Mouse (Mus musculus) kidney, adult 9 months (tissue): Measurements from ENCODE around the gene Serpina3b.
A peak's percentile ranks its signal among the peaks of the same experiment; 100 is the strongest.
"Not testable (repeated sequence)": the region's sequence is repeated elsewhere in the genome, so short reads cannot be mapped to it uniquely, and the experiment has no call there.

Source experiments
- DNase-seq: peaks from one replicate; pipeline ENCODE4 v3.0.0; 2022

Serpina3b gene

GRCm38 (mm10) chr12:104127696-104128095 is at the start of gene Serpina3b:
Gene Serpina3b, plus strand, starts transcription at chr12:104127996.
- no peak for DNase-seq

GRCm38 (mm10) chr12:104090119-104090518 is 37.7 kb upstream of the Serpina3b start:
- no peak for DNase-seq

GRCm38 (mm10) chr12:104091303-104091702 is 36.5 kb upstream of the Serpina3b start:
- no peak for DNase-seq

- DNase-seq = no peak
Observed at GRCm38 (mm10) chr12:104100768-104101167, 27.0 kb upstream of the Serpina3b start, which contains the start of gene Serpina5. Gene Serpina5, plus strand, starts transcription at chr12:104101113.

GRCm38 (mm10) chr12:104105847-104106246 is 21.9 kb upstream of the Serpina3b start:
- DNase-seq = no peak

GRCm38 (mm10) chr12:104106919-104107318 is 20.9 kb upstream of the Serpina3b start:
- DNase-seq = no peak

- peak; percentile 79 for DNase-seq
Observed at GRCm38 (mm10) chr12:104108507-104108906, 19.3 kb upstream of the Serpina3b start.

GRCm38 (mm10) chr12:104112333-104112732 is 15.5 kb upstream of the Serpina3b start, which contains the start of gene Serpina3a:
Gene Serpina3a, plus strand, starts transcription at chr12:104112724.
- DNase-seq = not testable (repeated sequence)

GRCm38 (mm10) chr12:104114921-104115579 is 12.7 kb upstream of the Serpina3b start:
- DNase-seq = no peak

GRCm38 (mm10) chr12:104123097-104123496 is 4.7 kb upstream of the Serpina3b start:
- no peak for DNase-seq

GRCm38 (mm10) chr12:104123996-104124395 is 3.8 kb upstream of the Serpina3b start:
- no peak for DNase-seq

- no peak for DNase-seq
Observed at GRCm38 (mm10) chr12:104125021-104125560, 2.7 kb upstream of the Serpina3b start.

GRCm38 (mm10) chr12:104131041-104131440 is 3.2 kb downstream of the Serpina3b start:
- DNase-seq = no peak

- no peak for DNase-seq
Observed at GRCm38 (mm10) chr12:104138216-104138615, 10.4 kb downstream of the Serpina3b start.

GRCm38 (mm10) chr12:104140543-104141103 is 12.8 kb downstream of the Serpina3b start:
- DNase-seq = peak; percentile 15

GRCm38 (mm10) chr12:104141506-104141905 is 13.7 kb downstream of the Serpina3b start:
- DNase-seq = no peak

- DNase-seq = no peak
Observed at GRCm38 (mm10) chr12:104142427-104142826, 14.6 kb downstream of the Serpina3b start.

GRCm38 (mm10) chr12:104143286-104143685 is 15.5 kb downstream of the Serpina3b start:
- peak; percentile 61 for DNase-seq

GRCm38 (mm10) chr12:104145571-104145970 is 17.8 kb downstream of the Serpina3b start:
- DNase-seq = no peak

GRCm38 (mm10) chr12:104151989-104152388 is 24.2 kb downstream of the Serpina3b start:
- DNase-seq = no peak

GRCm38 (mm10) chr12:104153041-104153645 is 25.3 kb downstream of the Serpina3b start:
- no peak for DNase-seq

GRCm38 (mm10) chr12:104153656-104154055 is 25.9 kb downstream of the Serpina3b start, which contains the start of gene Serpina3c:
Gene Serpina3c, minus strand, starts transcription at chr12:104153870.
- no peak for DNase-seq

GRCm38 (mm10) chr12:104174747-104175146 is 47.0 kb downstream of the Serpina3b start:
- DNase-seq = peak; percentile 44

GRCm38 (mm10) chr12:104175636-104176035 is 47.8 kb downstream of the Serpina3b start:
- DNase-seq = no peak
